Mouse (Mus musculus) forebrain, postnatal 0 days (tissue): ENCODE data around the gene Serpina3a. TPM values are rescaled to one million over a fixed set of nuclear protein-coding genes. Genes with fewer than 3 reads are reported as not detected.

ENCODE experiments used
- ATAC-seq: fragments of 200-750 bp; cut with Nextera tagmentation; 2 replicates; pipeline ENCODE4 v1.8.0; 2017; ENCODE audit warnings: mild to moderate bottlenecking, moderate library complexity
- DNase-seq: peaks from one replicate; pipeline ENCODE4 v3.0.0-alpha.2; 2015
- H3K27ac ChIP-seq: fragments of 300-500 bp; sonication (generic); 2 replicates; pipeline ENCODE4 v1.5.1; 2014; ENCODE audit warnings: low read depth, mild to moderate bottlenecking, antibody characterized with exemption, low read length, moderate library complexity, mixed read lengths
- H3K27me3 ChIP-seq: fragments of 300-500 bp; sonication (generic); 2 replicates; pipeline ENCODE4 v1.6.1; 2014; ENCODE audit warnings: mild to moderate bottlenecking, low read length, mixed read lengths; ENCODE audit not compliant: insufficient read depth
- H3K36me3 ChIP-seq: fragments of 300-500 bp; sonication (generic); 2 replicates; pipeline ENCODE4 v1.6.1; 2014; ENCODE audit warnings: mild to moderate bottlenecking, moderate library complexity; ENCODE audit not compliant: insufficient read depth
- H3K4me1 ChIP-seq: fragments of 300-500 bp; sonication (generic); 2 replicates; pipeline ENCODE4 v1.6.1; 2014; ENCODE audit warnings: antibody characterized with exemption; ENCODE audit not compliant: insufficient read depth
- H3K4me2 ChIP-seq: fragments of 300-500 bp; sonication (generic); 2 replicates; pipeline ENCODE4 v1.6.1; 2014; ENCODE audit warnings: low read depth, mild to moderate bottlenecking, moderate library complexity
- H3K4me3 ChIP-seq: fragments of 300-500 bp; sonication (generic); 2 replicates; pipeline ENCODE4 v1.5.1; 2014; ENCODE audit warnings: low read depth, low read length, mixed read lengths
- H3K9ac ChIP-seq: fragments of 300-500 bp; sonication (generic); 2 replicates; pipeline ENCODE4 v1.6.1; 2014; ENCODE audit warnings: mild to moderate bottlenecking
- H3K9me3 ChIP-seq: fragments of 300-500 bp; sonication (generic); 2 replicates; pipeline ENCODE4 v1.6.1; 2016; ENCODE audit warnings: low read length
- CTCF ChIP-seq: sonication (generic); IDR thresholded peaks from 2 replicates; pipeline ENCODE4 v1.5.1; 2016; ENCODE audit warnings: antibody characterized with exemption, control low read depth, low read depth
- WGBS: fragments of 180-500 bp; shearing (Covaris S2); extraction: QIAGEN DNeasy Blood & Tissue Kit; methylation state at CpG from one replicate; pipeline ENCODE4 v1.1.7; 2014; 5-methylcytosine and 5-hydroxymethylcytosine counted together
- polyA plus RNA-seq: library from polyadenylated mRNA; unstranded; fragments of >200 nt; fragmentation: Nextera tagmentation; extraction: Ambion mirVana; gene quantifications from 2 replicates; pipeline ENCODE4 v1.2.1, GENCODE M21; 2015
- total RNA-seq: library from RNA; depleted of rRNA; stranded (reverse); fragments of >200 nt; gene quantifications from 2 replicates; pipeline ENCODE4 v1.2.3, GENCODE M21; 2014

Gene Serpina3a
- total and polyA plus RNA-seq, 2 experiments from 2014 or later = not detected

GRCm38 (mm10) chr12:104114921-104115579 is 2.5 kb downstream of the Serpina3a start:
- Histone ChIP-seq H3K27ac (no peak overlapping the region), H3K9me3 (no peaks in the 10 kb centered on the region), H3K9ac (no peak overlapping the region), H3K27me3 (no peaks in the 10 kb centered on the region), H3K4me1 (no peaks in the 10 kb centered on the region), H3K36me3 (no peaks in the 10 kb centered on the region), H3K4me2 (no peak overlapping the region), H3K4me3 (no peak overlapping the region)
- DNase-seq (no peak), ATAC-seq (no peak)
- WGBS = 47% methylated on average over 3 of the region's 3 CpGs
- TF ChIP-seq CTCF = no peak

- Histone ChIP-seq H3K4me1 (no peaks in the 10 kb centered on the region), H3K36me3 (no peaks in the 10 kb centered on the region)
- no peak for DNase-seq
Observed at GRCm38 (mm10) chr12:104123097-104123496, 10.6 kb downstream of the Serpina3a start.

GRCm38 (mm10) chr12:104123996-104124395 is 11.5 kb downstream of the Serpina3a start:
- Histone ChIP-seq H3K27ac (no peak overlapping the region), H3K4me1 (no peaks in the 10 kb centered on the region), H3K4me3 (no peak overlapping the region), H3K27me3 (no peaks in the 10 kb centered on the region), H3K9me3 (no peaks in the 10 kb centered on the region), H3K9ac (no peak overlapping the region), H3K36me3 (no peaks in the 10 kb centered on the region), H3K4me2 (no peak overlapping the region)
- WGBS = 82% methylated on average over 2 of the region's 2 CpGs
- DNase-seq = no peak
- no peak for ATAC-seq
- TF ChIP-seq CTCF = no peak

More at GRCm38 (mm10) chr12:104123097-104123496, 10.6 kb downstream of the Serpina3a start:
- TF ChIP-seq CTCF = no peak
- H3K27me3 ChIP-seq = no peaks in the 10 kb centered on the region
- H3K9ac ChIP-seq = no peak overlapping the region
- H3K9me3 ChIP-seq = no peaks in the 10 kb centered on the region
- H3K4me3 ChIP-seq = no peak overlapping the region
- 84% methylated on average over 1 of the region's 1 CpGs for WGBS
- ATAC-seq = no peak
- no peak overlapping the region for H3K4me2 ChIP-seq
- H3K27ac ChIP-seq = no peak overlapping the region

DNA sequence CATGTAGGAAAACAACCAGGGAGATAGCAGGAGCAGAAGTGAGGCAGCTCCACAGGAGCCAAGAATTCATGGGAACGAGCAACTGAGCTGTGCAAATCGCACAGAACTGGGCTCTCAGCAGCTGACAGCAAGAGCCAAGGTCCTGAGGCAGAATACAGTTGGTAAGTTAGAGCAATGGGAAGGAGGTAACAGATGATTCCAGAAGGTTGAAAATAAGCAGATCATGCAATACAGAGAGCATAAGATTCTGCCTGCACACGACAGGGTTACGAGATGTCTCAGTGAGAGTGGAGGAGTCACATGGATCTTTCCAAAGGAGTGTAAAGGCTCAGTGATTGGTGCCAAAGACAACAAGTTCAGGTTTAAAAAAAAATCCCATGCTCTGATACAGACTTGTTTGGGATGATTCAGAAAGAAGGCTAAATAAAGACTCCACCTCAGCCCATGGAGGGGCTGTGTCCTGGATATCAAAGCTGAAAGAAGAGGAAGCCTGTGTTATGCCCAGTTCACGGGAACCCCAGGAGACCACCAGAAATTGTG is 12.6 kb downstream of the Serpina3a start:
- DNase-seq = no peak
- WGBS = 86% methylated on average over 5 of the region's 5 CpGs
- Histone ChIP-seq H3K27ac (no peak overlapping the region), H3K4me1 (no peaks in the 10 kb centered on the region), H3K9me3 (no peaks in the 10 kb centered on the region), H3K4me3 (no peak overlapping the region), H3K36me3 (no peaks in the 10 kb centered on the region), H3K9ac (no peak overlapping the region), H3K27me3 (no peaks in the 10 kb centered on the region), H3K4me2 (no peak overlapping the region)
- no peak for TF ChIP-seq CTCF
- no peak for ATAC-seq

DNA sequence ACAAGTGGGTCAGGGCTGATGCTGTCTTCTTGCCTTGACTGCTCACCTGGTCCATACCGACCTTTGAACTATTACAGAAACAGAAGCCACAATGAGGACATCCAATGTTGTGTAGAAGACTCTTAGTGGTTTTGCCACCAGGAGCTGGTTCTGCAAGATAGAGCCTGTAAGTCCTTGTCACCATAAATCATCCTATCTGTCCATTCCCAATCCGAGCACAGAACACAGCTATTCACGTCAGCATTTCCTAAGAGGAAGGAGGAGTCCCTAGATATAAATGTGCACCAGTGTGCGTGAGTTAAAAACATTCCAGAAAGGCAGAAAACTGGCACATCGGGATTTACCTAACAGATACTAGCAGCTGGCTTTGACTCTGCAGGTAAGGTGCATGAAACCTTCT is 15.2 kb downstream of the Serpina3a start, which contains the start of gene Serpina3b:
TSS of gene Serpina3b (plus strand) at position 301 of the 400 bp plus-strand sequence.
- Histone ChIP-seq H3K4me3 (no peak within 1 kb of the TSS), H3K27ac (no peak within 1 kb of the TSS), H3K36me3 (no peaks in the 10 kb centered on the region), H3K9ac (no peak within 1 kb of the TSS), H3K27me3 (no peaks in the 10 kb centered on the region), H3K4me1 (no peaks in the 10 kb centered on the region), H3K4me2 (no peak within 1 kb of the TSS), H3K9me3 (no peaks in the 10 kb centered on the region)
- TF ChIP-seq CTCF = no peak
- WGBS = 85% methylated on average over 5 of the region's 5 CpGs
- DNase-seq = no peak
- ATAC-seq = no peak

DNA sequence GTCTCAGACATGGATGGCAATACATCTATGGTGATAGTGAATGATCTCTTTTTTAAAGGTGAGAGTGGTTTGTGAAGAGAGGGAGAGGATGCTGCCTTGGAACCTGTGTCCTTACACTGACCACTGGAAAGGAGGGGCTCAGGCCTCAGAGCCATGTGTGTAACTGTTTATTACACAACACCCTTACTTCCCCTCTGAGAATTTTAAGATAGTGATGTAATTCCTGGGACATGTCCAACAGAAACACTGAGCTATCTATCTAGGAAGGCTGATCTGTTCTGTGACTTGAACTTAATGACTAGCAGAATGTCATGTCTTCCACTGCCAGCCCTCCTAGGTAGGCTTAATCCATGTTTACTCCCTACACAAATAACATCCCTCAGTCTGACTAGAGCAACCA is 18.5 kb downstream of the Serpina3a start:
- no peak for DNase-seq
- Histone ChIP-seq H3K4me2 (no peak overlapping the region), H3K27ac (no peak overlapping the region), H3K4me3 (no peak overlapping the region), H3K36me3 (no peaks in the 10 kb centered on the region), H3K27me3 (no peaks in the 10 kb centered on the region), H3K9ac (no peak overlapping the region), H3K4me1 (no peaks in the 10 kb centered on the region), H3K9me3 (no peaks in the 10 kb centered on the region)
- TF ChIP-seq CTCF = no peak
- no peak for ATAC-seq

DNA sequence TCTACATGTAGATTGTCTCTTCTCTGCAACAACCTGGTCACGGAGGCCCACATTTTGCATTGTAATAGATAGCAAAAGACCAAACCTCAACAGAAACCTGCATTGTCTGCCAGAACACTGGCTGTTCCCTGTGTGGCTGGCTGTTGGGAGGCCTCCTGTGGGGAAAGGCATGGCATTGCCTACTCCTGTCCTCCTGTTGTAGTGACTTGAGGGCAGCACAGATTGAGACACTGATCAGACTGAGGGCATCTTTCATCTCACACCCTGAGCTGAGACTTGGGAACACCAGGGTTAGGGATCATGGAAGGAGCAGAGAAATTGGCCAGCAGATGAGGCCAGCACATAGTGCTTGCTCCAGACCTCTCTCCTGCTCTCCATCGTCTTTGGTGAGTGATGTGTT is 25.7 kb downstream of the Serpina3a start:
- H3K4me2 ChIP-seq = no peak overlapping the region
- no peaks in the 10 kb centered on the region for H3K9me3 ChIP-seq
- no peaks in the 10 kb centered on the region for H3K4me1 ChIP-seq
- no peak overlapping the region for H3K27ac ChIP-seq
- no peak overlapping the region for H3K9ac ChIP-seq
- TF ChIP-seq CTCF = no peak
- no peaks in the 10 kb centered on the region for H3K27me3 ChIP-seq
- no peaks in the 10 kb centered on the region for H3K36me3 ChIP-seq
- no peak for DNase-seq
- 81% methylated on average over 2 of the region's 2 CpGs for WGBS
- no peak overlapping the region for H3K4me3 ChIP-seq
- no peak for ATAC-seq
